Mouse (Mus musculus) T-helper 1 cell (primary cell): ENCODE measurements around the gene Rnf6.
"Not testable (repeated sequence)": the region's sequence is repeated elsewhere in the genome, so short reads cannot be mapped to it uniquely, and the experiment has no call there.

ENCODE experiments used
- in situ Hi-C: fragments of 300-600 bp; cut with MboI, MseI; formaldehyde crosslinking; loops from one replicate; pipeline ENCODE4 v1.15.1; 2025; ENCODE audit warnings: high pct_unique_total_duplicates

Gene Rnf6

DNA sequence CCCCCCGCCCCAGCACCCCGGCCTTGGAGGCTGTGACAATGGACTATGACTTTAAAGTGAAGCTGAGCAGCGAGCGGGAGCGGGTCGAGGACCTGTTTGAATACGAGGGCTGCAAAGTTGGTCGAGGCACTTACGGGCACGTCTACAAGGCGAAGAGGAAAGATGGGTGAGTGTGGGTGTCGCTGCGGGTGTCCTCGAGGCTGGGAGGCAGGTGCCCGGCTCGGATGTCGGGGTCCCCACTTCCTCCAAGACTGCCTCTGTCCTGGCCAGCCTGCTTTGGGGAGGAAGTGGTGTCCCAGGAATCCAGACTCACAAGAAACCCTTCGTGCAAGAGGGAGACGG lies 10.3 kb upstream of the Rnf6 start:
- in situ Hi-C loops, result loop anchor here (25.0 kb wide), 1 partner anchor 856 kb away; the partner anchor contains the start of genes Lnx2 and Polr1d

DNA sequence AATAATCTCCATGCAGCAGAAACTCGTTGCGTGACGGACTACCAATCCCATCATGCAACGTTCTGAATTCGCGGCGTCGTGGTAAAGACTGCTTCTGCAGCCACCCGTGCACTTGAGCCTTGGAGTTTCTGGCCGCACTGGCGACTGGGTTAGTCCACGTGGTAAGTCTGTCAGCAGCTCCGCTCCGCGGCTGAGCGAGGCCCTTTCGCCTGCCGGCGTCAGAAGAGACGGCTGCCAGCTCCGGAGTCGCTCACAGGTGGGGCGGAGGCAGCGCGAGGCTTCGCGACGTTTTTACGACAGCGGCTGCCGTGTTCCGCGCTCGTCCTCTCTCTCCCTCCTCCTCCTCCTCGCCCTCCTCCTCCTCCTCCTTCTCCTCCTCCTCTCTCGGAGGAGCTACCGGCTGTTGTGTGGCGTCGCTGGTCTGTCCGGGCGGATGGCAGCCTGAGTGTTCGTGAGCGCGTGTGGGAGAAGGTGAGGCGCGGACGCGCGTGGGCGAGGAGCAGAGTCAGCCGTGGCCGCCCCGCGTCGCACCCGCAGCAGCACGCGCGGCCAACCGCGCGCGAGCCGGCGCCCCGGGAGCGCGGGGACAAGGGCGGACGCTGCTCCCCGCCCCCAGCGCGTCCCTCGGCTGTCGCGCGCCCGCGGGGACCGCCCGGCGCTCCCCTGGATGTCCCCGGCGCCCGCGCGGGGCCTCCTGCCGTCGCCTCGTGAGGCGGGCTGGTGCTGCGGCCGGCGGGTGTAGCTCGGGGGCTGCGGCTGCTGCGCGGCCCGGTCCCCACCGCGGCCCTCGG lies 9.7 kb upstream of the Rnf6 start, which contains the start of gene Cdk8:
Gene Cdk8, plus strand, starts transcription at position 367 of the 791 bp plus-strand sequence.
- in situ Hi-C loops, result loop anchor here (25.0 kb wide), 1 partner anchor 856 kb away; the partner anchor contains the start of genes Lnx2 and Polr1d

DNA sequence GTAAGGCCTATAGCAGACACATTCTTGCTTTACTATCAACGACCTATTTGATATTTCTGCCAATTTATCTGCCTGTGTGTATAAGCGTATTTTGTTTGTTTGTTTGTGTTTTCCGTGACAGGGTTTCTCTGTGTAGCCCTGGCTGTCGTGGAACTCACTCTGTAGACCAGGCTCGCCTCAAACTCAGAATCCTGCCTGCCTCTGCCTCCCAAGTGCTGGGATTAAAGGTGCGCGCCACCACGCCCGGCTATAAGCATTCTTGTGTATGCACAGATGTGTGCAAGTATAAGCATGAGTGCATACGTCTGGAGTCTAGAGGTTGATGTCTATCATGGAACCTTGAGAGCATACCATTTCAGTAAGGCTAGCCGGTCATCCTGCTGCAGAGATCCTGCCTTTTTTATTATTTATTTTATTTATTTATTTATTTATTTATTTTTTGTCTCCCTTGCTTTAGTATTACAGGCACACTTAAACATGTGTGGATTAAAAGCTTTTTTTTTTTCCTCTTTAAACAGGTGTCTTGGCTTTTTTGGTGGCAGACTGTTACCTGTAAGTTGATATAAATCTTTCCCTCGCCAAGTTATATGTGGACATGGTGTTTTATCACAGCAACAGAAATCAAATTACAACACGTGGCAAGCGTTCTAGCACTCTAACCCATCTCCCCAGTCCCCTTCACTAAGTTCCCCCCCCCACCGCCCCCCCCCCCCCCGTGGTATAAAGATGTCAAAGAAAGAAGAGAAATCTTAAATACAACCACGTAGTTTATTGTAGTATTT lies 8.7 kb upstream of the Rnf6 start:
- in situ Hi-C loops, result loop anchor here (10.0 to 25.0 kb wide), 2 partner anchors 857 to 1635 kb away; partner anchors contain the start of genes Lnx2, Polr1d and Pomp

DNA sequence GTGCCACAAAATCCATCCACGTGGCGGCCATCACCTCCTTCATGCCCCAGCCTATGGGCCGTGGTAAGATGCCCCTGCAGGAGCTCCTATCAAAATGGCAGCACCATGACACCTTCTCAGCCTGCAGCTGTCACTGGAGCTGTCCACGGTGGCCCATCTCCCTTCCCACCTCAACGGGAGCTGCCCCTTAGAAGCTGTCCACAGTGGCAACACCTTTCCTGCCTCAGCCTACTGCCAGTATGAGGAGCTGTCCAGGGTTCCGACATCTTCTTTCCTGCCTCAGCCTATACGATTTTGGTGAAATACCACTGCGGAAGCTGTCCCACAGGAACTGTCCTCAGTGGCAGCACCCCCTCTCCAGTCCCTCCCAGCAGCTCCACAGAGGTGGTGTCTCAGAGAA lies 6.1 kb upstream of the Rnf6 start:
- in situ Hi-C loops, result loop anchor here (10.0 to 25.0 kb wide), 2 partner anchors 860 to 1637 kb away; partner anchors contain the start of genes Lnx2, Polr1d and Pomp

DNA sequence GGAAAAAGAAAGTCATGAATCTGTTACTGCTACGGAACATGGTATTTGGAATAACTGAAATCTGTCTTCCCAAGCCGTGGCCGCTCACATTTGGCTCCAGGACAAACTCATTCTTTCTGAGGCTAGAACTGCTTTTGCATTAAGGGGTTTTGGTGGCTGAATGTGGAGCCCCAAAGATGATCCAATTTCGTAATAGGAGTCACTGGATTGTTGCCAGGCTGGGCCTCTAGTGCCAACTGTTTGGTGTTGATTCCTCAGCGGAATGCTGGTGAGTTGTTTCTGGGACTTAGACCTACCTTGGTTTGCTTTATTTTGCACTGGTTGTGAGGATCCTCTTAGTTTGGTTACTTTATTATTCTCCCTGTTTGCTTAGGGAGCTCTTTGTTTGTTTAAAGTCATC lies 2.4 kb upstream of the Rnf6 start:
- in situ Hi-C loops, result loop anchor here (10.0 to 25.0 kb wide), 2 partner anchors 564 to 1641 kb away; partner anchors contain the start of genes Pomp and Usp12

DNA sequence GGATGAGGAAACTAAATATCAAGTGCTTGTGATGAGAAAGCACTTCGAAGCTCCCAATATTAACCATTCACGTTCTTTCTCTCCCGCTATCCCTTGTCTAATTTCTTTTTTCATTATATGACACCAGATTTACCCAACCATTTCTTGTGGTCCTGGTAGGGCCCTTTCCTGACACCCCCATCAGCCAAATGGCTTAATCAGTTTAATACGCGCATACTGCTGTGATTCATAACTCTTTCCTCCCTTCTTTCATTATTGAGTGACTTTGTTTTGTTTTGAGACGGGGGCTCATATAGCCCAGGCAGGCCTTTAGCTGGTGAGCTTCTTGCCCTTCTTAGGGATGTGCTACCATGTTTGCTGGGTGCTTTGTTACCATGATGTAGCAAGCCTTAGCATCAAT lies 367 bp upstream of the Rnf6 start:
- in situ Hi-C loops, result loop anchor here (10.0 to 25.0 kb wide), 2 partner anchors 566 to 1643 kb away; partner anchors contain the start of genes Pomp and Usp12

DNA sequence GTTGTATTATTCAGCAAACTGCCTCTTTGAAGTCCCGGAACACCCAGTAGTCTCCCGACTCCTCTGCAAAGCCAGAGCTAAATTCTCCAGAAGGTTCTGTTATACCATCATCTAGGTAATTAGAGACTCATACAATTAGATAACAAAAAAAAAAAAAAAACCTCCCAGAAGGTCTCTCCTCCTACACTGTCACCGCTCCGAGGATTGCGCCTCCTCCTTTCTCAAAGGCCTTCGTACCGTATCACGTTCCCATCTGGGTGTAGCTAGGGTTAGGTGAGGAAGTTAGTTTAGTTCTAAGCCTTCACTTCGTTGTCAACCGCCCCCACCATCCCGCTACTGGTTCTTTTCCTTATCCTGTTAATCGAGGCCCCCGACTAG lies 865 bp downstream of the Rnf6 start:
- in situ Hi-C loops, result loop anchor here (10.0 to 25.0 kb wide), 2 partner anchors 567 to 1644 kb away; partner anchors contain the start of genes Pomp and Usp12

DNA sequence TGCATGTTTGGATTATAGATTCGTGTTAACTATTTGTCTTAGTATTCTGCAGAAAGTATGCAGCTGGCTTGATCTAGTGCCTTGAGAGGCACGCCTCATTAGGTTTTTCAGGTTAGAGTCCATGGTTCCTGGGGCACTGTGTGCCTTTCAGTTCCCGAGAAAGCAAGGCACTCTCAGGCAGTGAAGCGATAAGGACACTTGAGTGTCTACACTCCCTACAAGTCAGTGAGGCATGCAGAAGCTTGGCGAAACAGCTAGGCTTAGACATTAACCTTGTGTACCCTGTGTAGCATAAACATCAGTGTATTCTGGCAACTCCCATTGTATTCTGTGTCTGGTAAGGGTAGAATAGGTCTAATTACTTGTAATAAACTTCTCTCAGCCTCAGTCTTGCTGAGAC lies 15.8 kb downstream of the Rnf6 start:
- in situ Hi-C loops, result loop anchor here (25.0 kb wide), 1 partner anchor 582 kb away; the partner anchor contains the start of gene Usp12

DNA sequence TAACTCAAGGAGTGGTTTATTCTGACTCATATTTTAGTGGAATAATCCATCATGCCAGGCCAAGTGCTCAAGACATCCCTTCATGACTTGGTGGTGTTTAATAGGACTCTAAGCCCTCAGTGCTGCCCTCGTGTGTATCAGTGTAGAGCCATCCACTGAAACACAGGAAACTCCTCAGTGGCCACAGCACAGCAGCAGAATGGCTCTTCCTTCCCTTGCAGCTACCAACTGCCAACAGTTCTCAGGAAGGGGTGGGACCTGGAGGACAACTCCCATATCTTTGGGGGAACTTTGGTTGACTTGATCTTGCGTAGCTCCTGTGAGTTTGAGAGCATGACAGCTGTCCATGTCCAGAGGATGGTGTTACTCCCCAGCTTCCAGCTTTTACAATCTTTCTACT lies 17.4 kb downstream of the Rnf6 start:
- in situ Hi-C loops, result loop anchor here (25.0 kb wide), 1 partner anchor 583 kb away; the partner anchor contains the start of gene Usp12

DNA sequence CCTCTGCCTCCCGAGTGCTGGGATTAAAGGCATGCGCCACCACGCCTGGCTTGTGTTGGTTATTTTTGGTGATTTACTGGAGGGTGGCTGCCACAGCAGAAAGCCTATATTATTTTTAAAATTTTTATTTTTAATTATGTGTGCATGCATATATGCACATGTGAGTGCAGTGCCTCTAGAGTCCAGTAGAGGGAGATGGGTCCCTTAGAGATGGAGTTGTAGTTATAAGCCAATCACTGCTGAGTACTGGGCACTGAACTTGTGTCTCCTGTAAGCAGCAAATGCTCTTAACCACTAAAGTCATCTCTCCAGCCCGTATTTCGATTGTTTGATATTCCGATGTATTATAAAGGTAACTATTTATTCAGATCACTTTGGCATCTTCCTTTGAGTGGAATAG lies 20.8 kb downstream of the Rnf6 start:
- in situ Hi-C loops, result loop anchor here (25.0 kb wide), 1 partner anchor 587 kb away; the partner anchor contains the start of gene Usp12

DNA sequence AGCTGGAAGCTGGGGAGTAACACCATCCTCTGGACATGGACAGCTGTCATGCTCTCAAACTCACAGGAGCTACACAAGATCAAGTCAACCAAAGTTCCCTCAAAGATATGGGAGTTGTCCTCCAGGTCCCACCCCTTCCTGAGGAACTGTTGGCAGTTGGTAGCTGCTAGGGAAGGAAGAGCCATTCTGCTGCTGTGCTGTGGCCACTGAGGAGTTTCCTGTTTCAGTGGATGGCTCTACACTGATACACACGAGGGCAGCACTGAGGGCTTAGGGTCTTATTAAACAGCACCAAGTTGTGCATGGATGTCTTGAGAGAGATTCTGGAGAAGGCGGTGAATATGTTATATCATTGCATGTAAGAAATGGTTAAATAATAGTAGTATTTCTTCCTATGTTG lies 21.8 kb downstream of the Rnf6 start:
- in situ Hi-C loops, result no loop called here

DNA sequence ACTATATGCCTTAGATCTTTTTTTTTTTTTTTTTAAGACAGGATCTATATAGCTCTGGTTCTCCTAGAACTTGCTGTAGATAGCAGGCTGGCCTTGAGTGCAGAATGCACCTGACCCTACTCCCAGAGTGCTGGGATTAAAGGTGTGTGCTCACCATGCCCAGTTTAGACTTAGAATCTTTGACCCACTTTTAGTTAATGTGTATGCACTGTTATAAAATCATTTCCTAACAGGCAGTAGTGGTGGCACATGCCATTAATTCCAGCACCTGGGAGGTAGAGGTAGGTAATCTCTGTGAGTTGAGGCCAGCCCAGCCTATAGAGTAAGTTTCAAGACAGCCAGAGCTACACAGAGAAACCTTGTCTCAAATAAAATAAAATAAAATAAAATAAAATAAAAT lies 22.3 kb downstream of the Rnf6 start:
- in situ Hi-C loops, result no loop called here

DNA sequence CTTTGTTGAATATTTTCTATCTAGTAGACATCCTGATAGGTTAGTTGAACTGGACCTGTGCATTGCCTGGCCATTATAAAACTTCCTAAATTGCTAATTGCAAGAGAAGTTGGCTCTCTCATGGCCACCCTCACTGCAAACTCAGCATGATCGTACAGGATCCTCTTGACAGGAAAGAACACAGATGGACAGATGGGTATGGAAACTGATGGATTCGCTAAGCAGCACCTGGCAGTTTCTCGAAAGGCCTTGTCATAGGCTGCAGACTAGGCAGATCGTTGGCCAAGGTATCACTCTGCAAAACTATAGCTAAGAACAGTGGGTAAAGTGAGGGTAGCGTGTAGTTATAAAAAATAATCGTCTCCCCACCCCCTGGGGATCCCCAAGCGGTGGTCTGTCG lies 28.0 kb downstream of the Rnf6 start:
- in situ Hi-C loops, result no loop called here

DNA sequence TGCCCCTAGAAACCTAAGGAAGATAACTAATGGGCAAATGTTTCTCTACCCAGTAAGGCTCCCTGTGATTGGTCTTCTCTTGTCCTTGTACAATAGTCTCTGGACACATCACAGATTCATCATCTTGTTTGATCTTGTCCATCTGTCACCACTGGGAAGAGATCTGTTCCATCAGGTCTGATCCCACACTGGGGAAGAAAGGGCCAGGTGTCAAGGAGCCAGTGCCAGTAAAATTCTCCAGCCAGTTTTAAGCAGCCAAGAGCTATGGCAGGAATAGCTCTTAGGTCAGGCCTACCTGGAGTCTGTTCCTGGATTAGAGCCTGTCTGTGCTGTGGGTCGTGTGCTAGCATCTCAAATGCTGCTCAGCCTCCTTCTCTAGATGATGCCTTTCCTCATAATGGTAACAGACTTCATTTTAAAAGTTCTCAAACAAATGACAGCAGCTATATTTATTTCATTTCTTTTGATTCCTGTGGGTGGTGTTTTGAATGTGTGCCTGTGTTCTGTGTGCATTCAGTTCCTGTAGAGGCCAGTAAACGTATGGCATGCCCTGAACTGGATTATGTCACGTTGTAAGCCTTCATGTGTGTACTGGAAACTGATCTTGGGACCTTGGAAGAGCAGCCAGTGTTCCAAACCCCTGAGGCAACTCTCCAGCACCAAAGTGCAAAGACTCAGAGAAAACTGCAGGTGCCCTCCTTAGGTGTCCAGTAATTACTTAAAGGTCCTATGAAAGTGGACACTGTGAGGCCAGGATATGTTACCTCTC lies 30.7 kb downstream of the Rnf6 start:
- in situ Hi-C loops, result no loop called here

DNA sequence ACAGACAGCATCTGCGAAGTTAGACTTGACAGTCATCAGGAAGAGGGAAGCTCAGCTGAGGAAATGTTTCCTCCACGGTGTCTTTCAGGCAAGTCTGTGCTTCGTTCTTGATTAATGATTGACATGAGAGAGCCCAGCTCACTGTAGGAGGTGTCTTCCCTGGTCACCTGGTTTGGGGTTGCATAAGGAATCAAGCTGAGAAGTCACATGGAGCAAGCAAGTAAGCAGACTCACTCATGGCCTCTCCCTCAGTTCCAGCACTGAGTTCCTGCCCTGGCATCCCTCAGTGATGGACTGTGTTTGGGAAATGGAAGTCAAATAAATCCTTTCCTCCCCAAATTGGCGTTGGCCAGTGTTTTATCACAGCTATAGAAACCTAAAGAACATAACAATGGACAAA lies 31.3 kb downstream of the Rnf6 start:
- in situ Hi-C loops, result no loop called here

DNA sequence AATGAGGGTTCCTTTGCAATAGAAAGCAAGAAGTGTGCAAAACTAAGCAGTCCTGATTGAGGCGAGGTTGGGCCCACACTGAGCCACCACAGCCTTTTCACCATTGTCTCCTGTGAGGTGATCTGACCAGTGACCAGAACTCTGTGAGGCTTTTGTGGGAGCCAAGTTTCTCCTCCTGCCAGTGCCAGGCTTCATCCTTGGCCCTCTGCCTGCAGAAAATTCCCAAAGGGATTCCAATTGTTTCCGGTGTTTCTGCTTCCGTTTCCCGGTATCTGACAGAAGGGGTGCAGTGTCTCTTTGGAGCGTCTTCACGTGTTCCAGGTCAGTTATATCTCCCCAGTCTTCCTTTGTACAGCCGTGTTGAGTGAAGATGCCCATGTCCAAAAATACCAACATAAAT lies 32.6 kb downstream of the Rnf6 start:
- in situ Hi-C loops, result loop anchor here (5.0 kb wide), 1 partner anchor 114 kb away; no protein-coding TSS in a partner anchor

DNA sequence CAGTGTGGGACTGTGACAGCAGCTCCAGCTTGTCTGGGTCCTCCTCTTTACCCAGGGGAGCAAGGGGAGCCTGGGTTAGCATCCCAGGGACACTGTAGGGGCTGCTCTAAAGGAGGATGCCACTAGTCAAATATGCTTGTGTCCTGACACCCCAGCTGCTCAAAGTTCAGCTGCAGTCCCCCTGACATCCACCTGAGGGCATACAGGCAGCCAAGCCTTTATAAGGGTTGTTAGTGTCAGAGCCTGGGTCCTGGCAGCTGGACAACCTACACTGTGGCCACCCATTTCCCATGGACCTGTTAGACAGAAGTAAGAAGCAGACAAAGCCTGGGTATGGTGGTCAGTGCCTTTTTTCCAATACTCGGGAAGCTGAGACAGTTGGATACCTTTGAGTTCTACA lies 33.2 kb downstream of the Rnf6 start:
- in situ Hi-C loops, result loop anchor here (5.0 kb wide), 1 partner anchor 114 kb away; no protein-coding TSS in a partner anchor

DNA sequence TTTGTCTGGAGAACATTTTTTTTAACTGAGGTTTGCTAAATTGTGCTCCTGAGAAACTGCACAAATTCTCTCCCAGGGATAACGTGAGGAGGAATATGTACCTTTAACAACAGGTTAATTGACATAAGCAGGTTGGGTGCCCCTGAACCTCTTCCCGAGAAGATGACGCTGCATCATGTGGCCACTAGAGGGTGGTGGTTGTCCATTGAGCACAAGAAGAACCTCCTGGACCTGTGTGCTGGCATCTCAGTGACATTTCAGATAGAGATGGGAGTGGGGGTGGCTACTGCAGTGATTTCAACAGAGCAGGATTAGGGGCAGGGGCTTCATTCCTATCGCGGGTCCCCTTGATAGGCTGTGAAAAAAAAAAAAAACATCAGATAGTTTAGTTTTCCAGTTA lies 33.9 kb downstream of the Rnf6 start:
- in situ Hi-C loops, result loop anchor here (5.0 kb wide), 1 partner anchor 115 kb away; no protein-coding TSS in a partner anchor

DNA sequence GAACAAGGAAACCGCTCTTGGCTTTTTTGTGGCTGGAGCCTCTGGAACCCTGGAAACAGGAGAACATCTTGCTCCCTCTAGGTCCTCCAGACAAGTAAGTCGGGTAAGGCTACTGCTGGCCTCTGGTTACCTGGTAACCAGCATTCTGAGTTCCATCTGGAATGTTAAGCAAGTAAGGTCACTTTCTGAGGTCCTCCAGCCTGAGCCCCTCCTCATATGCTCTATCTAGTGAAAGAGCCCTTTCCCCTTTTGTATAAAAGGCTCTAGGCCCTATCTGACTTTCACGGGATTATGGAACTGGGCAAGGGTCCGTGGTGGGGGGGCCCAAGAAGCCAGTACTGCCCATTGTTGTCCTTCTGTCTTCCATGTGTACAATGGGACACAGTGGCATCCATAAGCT lies 36.2 kb downstream of the Rnf6 start, which contains the start of gene 1700001J03Rik:
Gene 1700001J03Rik, minus strand, starts transcription at position 101 of the 400 bp plus-strand sequence.
- in situ Hi-C loops, result loop anchor here (5.0 kb wide), 1 partner anchor 117 kb away; no protein-coding TSS in a partner anchor

DNA sequence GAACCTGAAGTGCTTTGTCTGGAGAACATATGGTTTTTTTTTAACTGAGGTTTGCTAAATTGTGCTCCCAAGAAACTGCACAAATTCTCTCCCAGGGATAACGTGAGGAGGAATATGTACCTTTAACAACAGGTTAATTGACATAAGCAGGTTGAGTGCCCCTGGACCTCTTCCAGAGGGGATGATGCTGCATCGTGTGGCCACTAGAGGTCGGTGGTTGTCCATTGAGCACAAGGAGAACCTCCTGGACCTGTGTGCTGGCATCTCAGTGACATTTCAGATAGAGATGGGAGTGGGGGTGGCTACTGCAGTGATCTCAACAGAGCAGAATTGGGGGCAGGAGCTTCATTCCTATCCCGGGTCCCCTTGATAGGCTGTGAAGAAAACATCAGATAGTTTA lies 48.6 kb downstream of the Rnf6 start:
- in situ Hi-C loops, result not testable (repeated sequence)

DNA sequence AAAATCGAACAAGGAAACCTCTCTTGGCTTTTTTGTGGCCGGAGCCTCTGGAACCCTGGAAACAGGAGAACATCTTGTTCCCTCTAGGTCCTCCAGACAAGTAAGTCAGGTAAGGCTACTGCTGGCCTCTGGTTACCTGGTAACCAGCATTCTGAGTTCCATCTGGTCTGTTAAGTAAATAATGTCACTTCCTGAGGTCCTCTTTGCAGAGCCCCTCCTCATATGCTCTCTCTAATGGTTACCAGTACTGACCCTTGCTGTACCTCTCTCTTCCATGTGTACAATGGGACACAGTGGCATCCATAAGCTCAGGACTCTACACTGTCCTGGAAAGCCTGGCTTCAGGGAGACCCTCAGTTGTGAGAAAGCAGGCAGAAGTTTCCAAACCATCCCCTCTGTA lies 50.7 kb downstream of the Rnf6 start, which contains the start of gene Gm6309:
Gene Gm6309, minus strand, starts transcription at position 101 of the 400 bp plus-strand sequence.
- in situ Hi-C loops, result not testable (repeated sequence)
